Mouse (Mus musculus): Measurements from ENCODE around the gene 4930512M02Rik. TPM values are rescaled to one million over a fixed set of nuclear protein-coding genes. Genes with fewer than 3 reads are reported as not detected.

The 4930512M02Rik gene
- polyA plus RNA-seq, 1 experiment from 2014 or later: not detected

DNA sequence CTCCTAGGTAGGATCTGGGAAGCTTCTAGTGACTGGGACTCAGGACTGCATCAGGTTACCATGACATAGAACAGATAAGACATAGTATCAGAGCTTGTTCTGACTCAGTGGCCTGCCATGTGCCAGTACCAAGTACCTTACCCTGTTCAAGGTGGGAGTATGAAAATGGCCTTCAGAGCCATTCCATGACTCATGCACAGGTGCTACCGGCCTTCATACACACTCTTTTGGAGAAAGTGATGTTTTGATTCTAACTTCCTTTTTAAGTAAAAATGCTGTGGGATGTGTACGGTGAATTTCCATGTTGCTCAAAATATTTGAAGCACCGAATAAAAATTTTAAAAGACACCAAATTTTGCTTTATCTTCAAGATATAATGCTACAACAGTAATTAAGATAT lies 81.7 kb downstream of the 4930512M02Rik start:
- no peak overlapping the region for H3K27ac ChIP-seq (ENCODE audit: low read length)
- no peak for DNase-seq (ENCODE audit: low spot score)
- H3K9ac ChIP-seq (replicated peaks; ENCODE audit: low read depth): no peak overlapping the region
- no peak overlapping the region for H3K4me3 ChIP-seq (ENCODE audit: low read depth, low read length)
- no peaks in the 10 kb centered on the region for H3K27me3 ChIP-seq (replicated peaks; ENCODE audit: insufficient read depth, low read length)
- H3K36me3 ChIP-seq (ENCODE audit: insufficient read depth, low read length): no peaks in the 10 kb centered on the region
- no peak for ATAC-seq
- H3K4me2 ChIP-seq (replicated peaks; ENCODE audit: low read depth, low read length): no peak overlapping the region
- WGBS: 81% methylated on average over 3 of the region's 3 CpGs
- H3K4me1 ChIP-seq (ENCODE audit: insufficient read depth, low read depth, low read length): no peaks in the 10 kb centered on the region
- no peak for TF ChIP-seq EP300 (IDR thresholded peaks at IDR 0.05)
- no peak for TF ChIP-seq CTCF (IDR thresholded peaks at IDR 0.05)
- no peaks in the 10 kb centered on the region for H3K9me3 ChIP-seq (ENCODE audit: low read length)

Other genes with a start within 250 kb of the 4930512M02Rik start
- 0.77 and 1.6 TPM in 2 replicates for gene Spata48, start 165.7 kb downstream of the 4930512M02Rik start, polyA plus RNA-seq (2015; fragmentation: Nextera tagmentation; extraction: Ambion mirVana)
- 0.24 and 0.29 TPM in 2 replicates for gene Zpbp, start 165.4 kb downstream of the 4930512M02Rik start, polyA plus RNA-seq (2015; fragmentation: Nextera tagmentation; extraction: Ambion mirVana)
- 1.7 TPM in 2 replicates for gene Ikzf1, start 57.2 kb upstream of the 4930512M02Rik start, polyA plus RNA-seq (2015; fragmentation: Nextera tagmentation; extraction: Ambion mirVana)
- gene Fignl1, start 181.1 kb upstream of the 4930512M02Rik start, polyA plus RNA-seq (2015; fragmentation: Nextera tagmentation; extraction: Ambion mirVana): 4.2 and 5.6 TPM in 2 replicates